Mouse (Mus musculus) cerebellum, postnatal 4 days (tissue): ENCODE measurements around the gene Hist1h1c.

Source experiments
- DNase-seq, 2 experiments: peaks; one replicate each; pipeline ENCODE4 v3.0.0; 2022; ENCODE audit warnings: low spot score in 2 of 2, mixed read lengths in 1 of 2

The Hist1h1c gene

DNA sequence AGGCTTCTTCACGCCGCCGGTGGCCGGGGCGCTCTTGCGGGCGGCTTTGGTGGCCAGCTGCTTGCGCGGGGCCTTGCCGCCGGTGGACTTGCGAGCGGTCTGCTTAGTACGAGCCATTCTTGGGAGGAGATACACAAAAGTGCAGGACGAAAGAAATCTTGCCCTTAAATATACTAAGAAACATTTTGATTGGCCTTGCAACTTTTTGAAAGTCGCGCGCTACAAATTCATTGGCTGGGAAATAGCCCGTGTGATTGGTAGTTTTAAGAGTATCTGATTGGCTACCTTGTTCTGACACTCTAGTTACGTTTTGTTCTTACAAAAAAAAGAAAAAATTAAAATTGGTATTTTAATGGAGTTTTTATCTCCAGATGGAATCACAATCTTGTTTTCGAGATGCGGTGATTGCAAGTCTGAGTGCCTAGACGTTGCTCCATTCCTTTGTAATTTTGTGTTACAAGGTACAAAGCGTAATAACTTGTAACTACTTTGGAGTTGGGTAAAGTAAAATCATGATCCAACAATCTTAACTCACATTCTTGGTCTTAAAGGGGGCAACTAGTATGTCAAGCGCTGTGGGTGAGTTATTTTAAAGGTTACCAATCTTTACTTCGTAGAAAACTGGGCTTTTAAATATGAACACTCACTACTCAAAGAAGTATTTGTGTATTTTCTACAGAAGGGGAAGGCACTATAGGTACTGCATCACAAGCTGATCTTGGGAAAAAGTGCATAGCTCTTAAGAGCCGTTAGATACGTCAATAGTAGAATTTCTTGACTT is 7.0 kb downstream of the Hist1h1c start, which contains the start of gene Hist1h3c:
Hist1h3c (minus strand) TSS at position 222 of the 781 bp plus-strand sequence.
- DNase-seq, result peak; percentile 69 to 83

DNA sequence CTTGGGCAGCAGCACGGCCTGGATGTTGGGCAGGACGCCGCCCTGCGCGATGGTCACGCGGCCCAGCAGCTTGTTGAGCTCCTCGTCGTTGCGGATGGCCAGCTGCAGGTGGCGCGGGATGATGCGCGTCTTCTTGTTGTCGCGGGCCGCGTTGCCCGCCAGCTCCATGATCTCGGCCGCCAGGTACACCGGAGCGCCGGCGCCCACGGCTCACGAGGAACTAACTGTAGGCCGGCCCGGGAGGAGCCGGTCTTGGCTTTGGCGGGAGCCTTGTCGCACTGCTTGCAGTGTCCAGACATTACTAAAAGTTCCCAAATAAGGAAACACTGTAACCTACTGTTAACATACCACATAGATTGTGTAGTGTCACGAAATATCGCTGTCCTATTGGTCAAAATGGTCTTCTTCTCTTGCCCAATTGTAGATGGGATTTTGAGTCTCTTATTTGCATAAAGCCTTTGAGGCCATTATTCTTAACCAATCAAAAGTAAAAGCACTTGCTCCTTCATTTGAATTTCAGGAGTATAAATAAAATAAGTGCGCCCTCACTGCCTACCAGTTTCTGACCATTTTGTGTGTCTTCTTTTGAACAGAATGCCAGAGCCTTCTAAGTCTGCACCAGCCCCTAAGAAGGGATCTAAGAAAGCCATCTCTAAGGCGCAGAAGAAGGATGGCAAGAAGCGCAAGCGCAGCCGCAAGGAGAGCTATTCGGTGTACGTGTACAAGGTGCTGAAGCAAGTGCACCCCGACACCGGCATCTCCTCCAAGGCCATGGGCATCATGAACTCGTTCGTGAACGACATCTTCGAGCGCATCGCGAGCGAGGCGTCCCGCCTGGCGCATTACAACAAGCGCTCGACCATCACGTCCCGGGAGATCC is 7.8 kb downstream of the Hist1h1c start, which contains the start of gene Hist1h2bb:
Hist1h2bb (plus strand) TSS at position 534 of the 880 bp plus-strand sequence.
- peak in 1 of 2 experiments; percentile 55 for DNase-seq

- no peak for DNase-seq
Measured at GRCm38 (mm10) chr13:23747081-23747891, 8.7 kb downstream of the Hist1h1c start.

DNA sequence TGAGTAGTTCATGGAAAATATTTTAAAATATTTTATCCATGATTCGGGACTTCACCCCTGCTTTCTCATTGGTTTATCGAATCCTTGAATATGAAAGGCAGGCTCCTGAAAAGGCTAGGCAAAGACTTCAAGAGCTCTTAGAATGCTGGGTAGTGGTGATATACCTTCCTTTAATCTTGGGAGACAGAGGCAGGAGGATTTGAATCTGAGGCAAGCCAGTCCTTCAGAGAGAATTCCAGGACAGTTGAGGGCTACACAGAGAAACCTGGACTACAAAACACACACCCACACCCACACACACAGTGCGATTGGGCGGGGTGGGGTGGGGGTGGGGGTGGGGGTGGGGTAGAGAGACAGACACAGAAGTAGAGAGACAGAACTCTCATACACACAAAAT is 9.3 kb downstream of the Hist1h1c start:
- no peak for DNase-seq

DNA sequence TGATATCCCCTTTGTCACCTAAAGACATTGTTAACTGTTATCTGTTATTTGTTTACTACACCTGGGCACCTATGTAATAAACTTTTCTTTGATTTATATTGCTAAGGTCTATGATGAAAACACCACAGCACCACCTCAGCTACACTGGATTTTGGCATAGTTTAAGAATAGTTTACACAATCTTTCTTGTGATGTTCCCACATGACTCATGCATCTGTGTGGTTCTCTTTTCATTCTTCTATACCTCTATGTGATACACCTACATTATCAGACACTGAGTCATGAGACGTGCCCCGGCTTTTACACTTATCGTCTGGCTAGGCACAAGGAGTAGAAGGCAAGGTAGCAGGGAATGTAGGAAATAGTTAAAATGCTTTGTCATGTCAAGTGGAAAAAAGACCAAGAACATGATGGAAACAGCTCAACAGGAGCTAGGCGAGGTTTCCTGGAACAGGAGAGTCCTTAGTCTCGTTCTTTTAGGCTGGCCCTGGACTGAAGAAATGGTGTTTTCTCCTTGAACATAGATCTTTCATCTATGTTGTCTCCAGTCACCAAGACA is 11.0 kb downstream of the Hist1h1c start:
- DNase-seq, result no peak

GRCm38 (mm10) chr13:23750839-23751477 is 12.3 kb downstream of the Hist1h1c start, which contains the start of gene Hist1h2ab:
TSS of gene Hist1h2ab (plus strand) at chr13:23751126.
- DNase-seq, result peak in 1 of 2 experiments; percentile 51

- DNase-seq, result no peak
Measured at GRCm38 (mm10) chr13:23751478-23751956, 12.9 kb downstream of the Hist1h1c start.

DNA sequence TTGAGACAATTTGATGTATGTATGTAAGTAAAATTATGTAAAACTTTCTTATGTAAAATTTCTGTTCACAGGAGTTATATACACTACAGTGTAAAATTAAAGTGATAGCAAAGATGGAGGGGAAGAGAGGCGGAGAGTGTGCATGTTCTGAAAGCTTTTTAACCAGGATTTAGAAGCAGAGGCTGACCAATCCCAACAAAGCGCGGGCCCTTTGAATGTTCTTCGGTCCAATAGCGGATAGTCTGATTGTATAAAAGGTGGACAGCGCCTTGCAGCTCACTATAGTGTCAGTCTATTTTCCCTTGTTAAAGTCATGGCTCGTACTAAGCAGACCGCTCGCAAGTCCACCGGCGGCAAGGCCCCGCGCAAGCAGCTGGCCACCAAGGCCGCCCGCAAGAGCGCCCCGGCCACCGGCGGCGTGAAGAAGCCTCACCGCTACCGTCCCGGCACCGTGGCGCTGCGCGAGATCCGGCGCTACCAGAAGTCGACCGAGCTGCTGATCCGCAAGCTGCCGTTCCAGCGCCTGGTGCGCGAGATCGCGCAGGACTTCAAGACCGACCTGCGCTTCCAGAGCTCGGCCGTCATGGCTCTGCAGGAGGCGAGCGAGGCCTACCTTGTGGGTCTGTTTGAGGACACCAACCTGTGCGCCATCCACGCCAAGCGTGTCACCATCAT is 13.6 kb downstream of the Hist1h1c start, which contains the start of gene Hist1h3b:
Hist1h3b (plus strand) TSS at position 201 of the 675 bp plus-strand sequence.
- DNase-seq, result peak; percentile 80 to 85

DNA sequence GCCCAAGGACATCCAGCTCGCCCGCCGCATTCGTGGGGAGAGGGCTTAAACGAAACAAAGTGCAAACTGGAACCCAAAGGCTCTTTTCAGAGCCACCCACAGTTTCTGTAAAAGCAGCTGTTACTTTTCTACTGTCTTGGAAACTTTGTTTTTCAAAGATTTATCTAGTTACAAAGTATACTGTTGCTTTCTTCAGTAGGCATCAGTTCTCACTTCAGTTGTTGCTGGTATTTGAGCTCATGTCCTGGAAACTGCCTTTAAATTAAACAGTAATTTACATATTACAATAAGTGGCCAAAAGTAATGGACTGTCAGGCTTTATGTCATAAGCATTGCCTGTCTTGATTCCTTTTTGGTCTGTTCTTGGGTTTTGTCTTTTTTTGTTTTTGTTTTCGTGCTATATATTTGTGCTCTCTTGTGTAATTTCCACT is 14.1 kb downstream of the Hist1h1c start:
- no peak for DNase-seq

DNA sequence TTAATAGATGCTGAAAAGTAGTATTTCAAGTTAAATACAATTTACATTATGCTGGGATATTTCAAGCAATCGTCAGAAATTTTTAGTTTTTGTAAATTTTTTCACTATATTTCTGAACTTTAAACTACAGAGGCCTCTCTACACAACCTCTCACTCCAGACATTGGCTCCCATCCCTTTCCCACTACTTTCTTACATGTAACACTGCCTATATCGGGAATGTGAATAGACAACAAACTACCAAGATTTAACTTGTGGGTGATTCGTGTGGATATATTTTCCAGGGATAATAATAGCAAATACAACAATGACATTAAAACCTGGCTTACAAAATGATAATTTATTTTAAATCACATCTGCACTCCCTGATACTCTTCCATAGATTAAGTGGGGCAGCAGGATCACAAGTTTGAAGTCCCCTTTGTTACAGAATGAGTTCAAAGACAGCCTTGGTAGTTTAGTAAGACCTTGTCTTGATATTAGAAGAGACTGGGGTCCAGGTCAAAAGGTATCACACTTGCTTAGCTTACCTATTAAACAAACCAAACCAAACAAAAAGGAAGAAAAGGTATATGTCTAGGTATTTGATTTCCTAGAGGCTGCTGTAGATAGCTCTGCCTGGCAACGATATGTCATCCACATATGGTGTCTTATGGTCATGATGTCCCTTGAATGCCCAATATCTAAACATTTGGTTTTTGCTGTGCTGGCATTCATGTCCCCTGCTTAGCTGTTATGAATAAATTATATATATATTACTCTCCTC is 14.9 kb downstream of the Hist1h1c start:
- DNase-seq, result no peak

GRCm38 (mm10) chr13:23755000-23755399 is 16.4 kb downstream of the Hist1h1c start:
- DNase-seq, result no peak

GRCm38 (mm10) chr13:23756790-23757189 is 18.2 kb downstream of the Hist1h1c start, which contains the start of gene Hist1h4b:
TSS of gene Hist1h4b (plus strand) at chr13:23757013.
- DNase-seq, result peak in 1 of 2 experiments; percentile 75

DNA sequence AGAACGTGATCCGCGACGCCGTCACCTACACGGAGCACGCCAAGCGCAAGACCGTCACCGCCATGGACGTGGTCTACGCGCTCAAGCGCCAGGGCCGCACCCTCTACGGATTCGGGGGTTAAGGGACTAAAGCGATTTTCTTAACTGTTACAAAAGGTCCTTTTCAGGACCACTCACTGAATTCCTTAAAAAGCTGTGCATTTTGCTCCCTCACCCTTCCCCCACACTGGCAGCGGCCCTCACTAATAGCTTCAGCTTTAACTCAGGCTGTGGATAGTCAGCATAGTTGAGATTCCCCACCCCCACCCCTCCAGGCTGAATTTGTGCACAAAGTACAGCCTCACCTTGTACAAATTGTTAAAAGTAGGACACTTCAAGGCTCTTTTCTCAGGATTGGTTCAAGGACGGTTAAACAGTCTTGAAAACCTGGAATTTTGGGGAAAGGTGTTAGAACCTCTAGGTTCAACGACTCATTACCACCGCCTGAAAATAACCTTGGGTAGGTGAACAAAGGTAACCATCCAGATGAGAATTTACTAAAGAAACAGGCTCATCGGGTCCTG is 18.7 kb downstream of the Hist1h1c start:
- no peak for DNase-seq

GRCm38 (mm10) chr13:23757921-23758320 is 19.3 kb downstream of the Hist1h1c start:
- no peak for DNase-seq

DNA sequence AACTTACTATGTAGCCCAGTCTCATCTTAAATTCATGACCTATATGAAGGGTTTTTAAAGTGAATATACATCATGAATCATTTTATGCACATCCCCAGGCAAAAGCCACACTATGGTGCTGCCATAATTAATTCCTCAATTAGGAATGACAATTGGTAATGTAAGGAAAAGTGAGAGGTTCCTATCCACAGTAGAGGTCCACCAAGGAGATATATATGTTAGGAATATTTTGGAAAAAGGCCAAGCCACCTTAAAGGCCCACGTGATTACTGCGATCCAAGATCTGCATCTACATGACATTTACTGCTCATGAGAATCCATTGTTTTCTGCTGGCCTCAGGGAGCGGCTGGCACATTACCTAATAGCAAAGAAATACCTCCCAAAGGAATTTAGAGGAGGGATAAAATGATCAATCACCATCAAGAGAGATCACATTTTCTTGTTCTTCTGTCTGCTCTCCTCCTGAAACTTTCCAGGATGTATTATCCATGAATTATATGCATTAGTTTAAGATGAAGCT is 20.7 kb downstream of the Hist1h1c start:
- DNase-seq, result no peak

DNA sequence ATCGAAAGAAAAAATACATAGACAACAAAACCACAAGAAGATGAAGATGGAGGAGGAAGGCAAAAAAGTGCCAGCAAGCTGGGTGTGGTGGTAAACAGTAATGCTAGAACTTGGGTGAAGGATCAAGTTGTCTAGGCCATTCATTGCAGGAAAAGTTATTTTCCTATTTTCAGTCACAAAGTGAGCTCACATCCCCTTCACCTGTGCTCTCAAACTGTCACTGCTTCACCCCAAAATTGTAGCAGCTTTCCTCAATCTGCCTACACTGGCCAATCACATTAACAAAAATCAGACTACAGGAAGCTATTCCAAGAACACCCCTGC is 21.3 kb downstream of the Hist1h1c start:
- no peak for DNase-seq

GRCm38 (mm10) chr13:23760240-23760971 is 21.8 kb downstream of the Hist1h1c start:
- no peak for DNase-seq
